Mouse (Mus musculus): ENCODE results near the gene Cnksr3.

GRCm38 (mm10) chr10:7154877-7155276 lies 57.2 kb downstream of the Cnksr3 start:
- no peak for TF ChIP-seq POLR2A (IDR thresholded peaks at IDR 0.05; ENCODE audit: low read depth, low read length)
- TF ChIP-seq CTCF (conservative IDR thresholded peaks at IDR 0.05; ENCODE audit: insufficient read depth, insufficient read length, low read depth, low read length): no peak

Measured in kidney, adult 2 months (tissue).